Mouse (Mus musculus) megakaryocyte-erythroid progenitor cell, adult 5 weeks (primary cell): ENCODE measurements around the gene Kcne1l. TPM values are rescaled to one million over a fixed set of nuclear protein-coding genes. Genes with fewer than 3 reads are reported as not detected.

Source experiments
- polyA plus RNA-seq: library from polyadenylated mRNA; stranded (reverse); fragments of >175 nt; gene quantifications from 2 replicates; pipeline ENCODE4 v1.2.3, GENCODE M21; 2012

The Kcne1l gene
- 0.06 TPM in 1 of 2 replicates, not detected in the other for polyA plus RNA-seq

DNA sequence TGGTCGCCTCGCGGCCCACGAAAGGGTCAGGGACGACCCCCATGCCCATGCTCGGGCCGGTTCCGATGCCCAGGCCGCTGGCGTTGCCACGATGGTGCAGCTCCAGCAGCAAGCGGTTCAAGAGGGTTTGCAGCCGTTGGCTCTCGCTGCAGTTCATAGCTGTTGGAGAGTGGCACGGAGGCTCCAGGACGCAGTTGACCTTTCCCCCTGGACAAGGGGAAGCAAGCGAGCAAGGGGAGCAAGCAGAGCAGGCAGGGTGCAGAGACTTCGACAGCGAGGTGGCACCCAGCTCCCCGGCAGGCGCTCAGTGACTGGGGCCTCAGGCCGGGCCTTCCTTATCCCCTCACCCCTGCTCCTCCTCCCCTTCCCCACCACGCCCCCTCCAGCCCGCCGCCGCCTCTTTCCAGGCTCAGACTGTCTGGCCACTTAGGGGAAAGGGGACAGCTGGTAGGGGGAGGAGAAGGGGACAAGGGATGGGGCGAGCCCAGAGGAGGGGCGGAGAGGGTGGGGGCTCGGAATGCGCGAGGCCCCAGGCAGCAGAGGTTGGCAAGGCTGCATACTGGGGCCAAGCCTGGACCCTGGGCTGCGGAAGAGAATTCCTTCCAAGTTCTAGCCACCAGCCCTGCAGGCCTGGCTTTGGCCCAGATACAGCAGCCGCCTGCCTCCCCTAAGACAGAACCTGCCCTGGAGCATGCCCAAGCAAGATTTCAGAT is at the start of gene Kcne1l:
Kcne1l (minus strand) TSS at position 426 of the 713 bp plus-strand sequence.

Other genes starting within 250 kb of the Kcne1l start
- not detected in 2 replicates for gene Gucy2f, start 109.4 kb downstream of the Kcne1l start, polyA plus RNA-seq
- gene Nxt2, start 79.5 kb downstream of the Kcne1l start, polyA plus RNA-seq: 1.0 and 2.8 TPM in 2 replicates
- 1.5 and 1.7 TPM in 2 replicates for gene Acsl4, start 84.2 kb upstream of the Kcne1l start, polyA plus RNA-seq